Comparison of ENCODE assay signal across 8 mouse cellular contexts in genomic region chr11:120775774-120776469, GRCm38 (mm10). TPM values are rescaled to one million over a fixed set of nuclear protein-coding genes. Genes with fewer than 3 reads are reported as not detected.
A peak's percentile ranks its signal among the peaks of the same experiment; 100 is the strongest.
DNase-seq lines count a peak whose midpoint lies in the region; ATAC-seq and TF ChIP-seq lines count a peak whose summit lies in the region.

No protein-coding gene starts in this region.

- ATAC-seq in embryonic facial prominence, embryonic 12.5 days (ENCODE audit: insufficient number of reproducible peaks, insufficient read depth, low FRiP score, low TSS enrichment): peak; percentile 19; the same call in 1 of the 2 replicates
- ATAC-seq in limb, embryonic 12.5 days (ENCODE audit: insufficient number of reproducible peaks, insufficient read depth, low FRiP score, low TSS enrichment, low read depth): peak; percentile 73
- peak; percentile 82 for ATAC-seq in midbrain, embryonic 15.5 days (replicated peaks)

- H3K9me3 ChIP-seq in embryonic facial prominence, embryonic 12.5 days: no peaks in the 10 kb centered on the region
- no peaks in the 10 kb centered on the region; the same call in 1 of the 2 replicates for H3K9me3 ChIP-seq in limb, embryonic 12.5 days
- H3K9me3 ChIP-seq in midbrain, embryonic 15.5 days: no peaks in the 10 kb centered on the region

- whole genome bisulfite sequencing in embryonic facial prominence, embryonic 12.5 days: 27% methylated on average over 15 of the region's 15 CpGs
- 22% methylated on average over 15 of the region's 15 CpGs for WGBS in heart, adult 2 months
- WGBS in kidney, adult 2 months: 20% methylated on average over 15 of the region's 15 CpGs
- 29% methylated on average over 15 of the region's 15 CpGs for WGBS in limb, embryonic 12.5 days
- 27% methylated on average over 15 of the region's 15 CpGs for WGBS in midbrain, embryonic 15.5 days

- peak; percentile 85 for DNase-seq in 3134 (ENCODE audit: extremely low read depth, insufficient read length, low spot score)
- peak; percentile 98 for DNase-seq in adrenal gland, postnatal 25 days
- DNase-seq in heart, adult 2 months: peak; percentile 90 to 95
- peak; percentile 95 for DNase-seq in kidney, adult 2 months
- DNase-seq in spleen, adult 18-20 months: peak; percentile 80 to 93

- H3K4me2 ChIP-seq in embryonic facial prominence, embryonic 12.5 days (replicated peaks): no peak overlapping the region; the same call in 1 of the 2 replicates
- 0 out of 2 replicates have a peak overlapping the region, but pooled peaks have one; percentile 2 for H3K4me2 ChIP-seq in limb, embryonic 12.5 days
- no peak overlapping the region for H3K4me2 ChIP-seq in midbrain, embryonic 15.5 days

- intact Hi-C loops in heart, adult 2 months (cut with DNase I): loop anchor here (1.0 to 10.0 kb wide), 4 partner anchors 56 to 284 kb away; partner anchors contain the start of gene Slc25a10

- TF ChIP-seq CTCF in heart, adult 2 months (IDR thresholded peaks at IDR 0.05): no peak; the same call in 1 of the 2 replicates
- TF ChIP-seq CTCF in kidney, adult 2 months (conservative IDR thresholded peaks at IDR 0.05; ENCODE audit: insufficient read depth, insufficient read length, low read depth, low read length): peak; percentile 100; the same call in 1 of the 2 replicates

- no peak overlapping the region for H3K4me3 ChIP-seq in embryonic facial prominence, embryonic 12.5 days
- no peak overlapping the region for H3K4me3 ChIP-seq in heart, adult 2 months
- no peak overlapping the region for H3K4me3 ChIP-seq in kidney, adult 2 months (ENCODE audit: insufficient read depth, low read depth, low read length)
- no peak overlapping the region for H3K4me3 ChIP-seq in limb, embryonic 12.5 days (replicated peaks)
- H3K4me3 ChIP-seq in midbrain, embryonic 15.5 days: no peak overlapping the region

- peak; percentile 99 for TF ChIP-seq EP300 in heart, adult 2 months (IDR thresholded peaks at IDR 0.05; ENCODE audit: insufficient read depth, low read depth, low read length)

- no peak for TF ChIP-seq POLR2A in heart, adult 2 months (IDR thresholded peaks at IDR 0.05; ENCODE audit: insufficient read depth, low read depth, low read length)
- TF ChIP-seq POLR2A in kidney, adult 2 months (IDR thresholded peaks at IDR 0.05; ENCODE audit: low read depth, low read length): no peak

- peaks cover 8% of the 10 kb centered on the region; the same call in 1 of the 2 replicates for H3K4me1 ChIP-seq in embryonic facial prominence, embryonic 12.5 days
- H3K4me1 ChIP-seq in heart, adult 2 months (ENCODE audit: control insufficient read depth, insufficient read depth, low read length): no peaks in the 10 kb centered on the region
- H3K4me1 ChIP-seq in kidney, adult 2 months (ENCODE audit: control insufficient read depth, insufficient read depth, low read length): no peaks in the 10 kb centered on the region; the same call in 1 of the 2 replicates
- H3K4me1 ChIP-seq in limb, embryonic 12.5 days (replicated peaks): 0 out of 2 replicates have a peak, but pooled peaks cover 9% of the 10 kb centered on the region
- H3K4me1 ChIP-seq in midbrain, embryonic 15.5 days: 0 out of 2 replicates have a peak, but pooled peaks cover 7% of the 10 kb centered on the region

- peaks cover 6% of the 10 kb centered on the region; the same call in 1 of the 2 replicates for H3K36me3 ChIP-seq in embryonic facial prominence, embryonic 12.5 days
- no peaks in the 10 kb centered on the region for H3K36me3 ChIP-seq in heart, adult 2 months (ENCODE audit: control insufficient read depth, insufficient read depth, low read length)
- H3K36me3 ChIP-seq in kidney, adult 2 months (ENCODE audit: control insufficient read depth, insufficient read depth, low read length): no peaks in the 10 kb centered on the region
- peaks cover 11% of the 10 kb centered on the region; the same call in 1 of the 2 replicates for H3K36me3 ChIP-seq in limb, embryonic 12.5 days
- 0 out of 2 replicates have a peak, but pooled peaks cover 6% of the 10 kb centered on the region for H3K36me3 ChIP-seq in midbrain, embryonic 15.5 days (replicated peaks)

- no peak overlapping the region for H3K9ac ChIP-seq in embryonic facial prominence, embryonic 12.5 days
- H3K9ac ChIP-seq in heart, adult 2 months (ENCODE audit: low read depth, low read length): no peak overlapping the region
- H3K9ac ChIP-seq in limb, embryonic 12.5 days (replicated peaks): no peak overlapping the region
- no peak overlapping the region for H3K9ac ChIP-seq in midbrain, embryonic 15.5 days

- no peaks in the 10 kb centered on the region for H3K79me2 ChIP-seq in heart, adult 2 months (replicated peaks; ENCODE audit: control insufficient read depth, insufficient read depth, low read length)

- no peak overlapping the region for H3K27ac ChIP-seq in embryonic facial prominence, embryonic 12.5 days
- no peak overlapping the region for H3K27ac ChIP-seq in heart, adult 2 months
- no peak overlapping the region for H3K27ac ChIP-seq in kidney, adult 2 months (ENCODE audit: insufficient read depth, low read depth, low read length)
- no peak overlapping the region for H3K27ac ChIP-seq in limb, embryonic 12.5 days
- H3K27ac ChIP-seq in midbrain, embryonic 15.5 days: no peak overlapping the region

- no peaks in the 10 kb centered on the region for H3K27me3 ChIP-seq in embryonic facial prominence, embryonic 12.5 days
- H3K27me3 ChIP-seq in heart, adult 2 months (ENCODE audit: control insufficient read depth, insufficient read depth, low read length): no peaks in the 10 kb centered on the region
- H3K27me3 ChIP-seq in kidney, adult 2 months (replicated peaks; ENCODE audit: control insufficient read depth, insufficient read depth, low read length): no peaks in the 10 kb centered on the region
- no peaks in the 10 kb centered on the region for H3K27me3 ChIP-seq in limb, embryonic 12.5 days
- H3K27me3 ChIP-seq in midbrain, embryonic 15.5 days (replicated peaks): no peaks in the 10 kb centered on the region

RNA-seq across cellular contexts. Expression of gene Rfng, which starts 8.1 kb away (rescaled TPM):
- 21.3 and 23.9 TPM in 2 replicates for total RNA-seq in adrenal gland, postnatal 25 days (2021)
- 47.0 and 47.2 TPM in 2 replicates for polyA plus RNA-seq in embryonic facial prominence, embryonic 12.5 days (2016; fragmentation: Nextera tagmentation; extraction: Ambion mirVana)
- total RNA-seq in heart, adult 2 months (2021): 10 to 100 TPM; 11.9 to 12.5 TPM
- polyA plus RNA-seq in heart, adult 2 months (2012; rRNA removed): 28.6 and 30.0 TPM in 2 replicates
- 69.0 and 80.5 TPM in 2 replicates for polyA plus RNA-seq in kidney, adult 2 months (2012; rRNA removed)
- polyA plus RNA-seq in limb, embryonic 12.5 days (2016; fragmentation: Nextera tagmentation; extraction: Ambion mirVana): 36.2 and 42.1 TPM in 2 replicates
- polyA plus RNA-seq in midbrain, embryonic 15.5 days (2015; fragmentation: Nextera tagmentation; extraction: Ambion mirVana): 137 and 138 TPM in 2 replicates

RNA-seq across cellular contexts. Expression of gene Gps1, which starts 8.2 kb away (rescaled TPM):
- total RNA-seq in adrenal gland, postnatal 25 days (2021): 120 and 131 TPM in 2 replicates
- 243 and 245 TPM in 2 replicates for polyA plus RNA-seq in embryonic facial prominence, embryonic 12.5 days (2016; fragmentation: Nextera tagmentation; extraction: Ambion mirVana)
- total RNA-seq in heart, adult 2 months (2021): 10 to 100 TPM; 54.4 to 55.8 TPM
- 85.9 and 129 TPM in 2 replicates for polyA plus RNA-seq in heart, adult 2 months (2012; rRNA removed)
- 173 and 175 TPM in 2 replicates for polyA plus RNA-seq in kidney, adult 2 months (2012; rRNA removed)
- 233 and 242 TPM in 2 replicates for polyA plus RNA-seq in limb, embryonic 12.5 days (2016; fragmentation: Nextera tagmentation; extraction: Ambion mirVana)
- polyA plus RNA-seq in midbrain, embryonic 15.5 days (2015; fragmentation: Nextera tagmentation; extraction: Ambion mirVana): 296 and 300 TPM in 2 replicates

RNA-seq across cellular contexts. Expression of gene Hmga1b, which starts 13.3 kb away (rescaled TPM):
- 11.4 and 18.7 TPM in 2 replicates for total RNA-seq in adrenal gland, postnatal 25 days (2021)
- polyA plus RNA-seq in embryonic facial prominence, embryonic 12.5 days (2016; fragmentation: Nextera tagmentation; extraction: Ambion mirVana): 4.2 and 5.8 TPM in 2 replicates
- total RNA-seq in heart, adult 2 months (2021): 10 to 100 TPM; 24.5 to 31.4 TPM
- polyA plus RNA-seq in heart, adult 2 months (2012; rRNA removed): 0.57 and 1.4 TPM in 2 replicates
- 0.53 and 0.55 TPM in 2 replicates for polyA plus RNA-seq in kidney, adult 2 months (2012; rRNA removed)
- polyA plus RNA-seq in limb, embryonic 12.5 days (2016; fragmentation: Nextera tagmentation; extraction: Ambion mirVana): 6.4 and 8.4 TPM in 2 replicates
- 1.7 and 2.9 TPM in 2 replicates for polyA plus RNA-seq in midbrain, embryonic 15.5 days (2015; fragmentation: Nextera tagmentation; extraction: Ambion mirVana)

RNA-seq across cellular contexts. Expression of gene Dus1l, which starts 20.3 kb away (rescaled TPM):
- total RNA-seq in adrenal gland, postnatal 25 days (2021): 62.7 and 65.8 TPM in 2 replicates
- polyA plus RNA-seq in embryonic facial prominence, embryonic 12.5 days (2016; fragmentation: Nextera tagmentation; extraction: Ambion mirVana): 66.1 and 70.5 TPM in 2 replicates
- 10 to 100 TPM; 23.3 to 23.5 TPM for total RNA-seq in heart, adult 2 months (2021)
- 20.6 and 26.4 TPM in 2 replicates for polyA plus RNA-seq in heart, adult 2 months (2012; rRNA removed)
- polyA plus RNA-seq in kidney, adult 2 months (2012; rRNA removed): 42.3 and 42.6 TPM in 2 replicates
- polyA plus RNA-seq in limb, embryonic 12.5 days (2016; fragmentation: Nextera tagmentation; extraction: Ambion mirVana): 73.4 and 77.6 TPM in 2 replicates
- 48.2 and 48.5 TPM in 2 replicates for polyA plus RNA-seq in midbrain, embryonic 15.5 days (2015; fragmentation: Nextera tagmentation; extraction: Ambion mirVana)

RNA-seq across cellular contexts. Expression of gene Cbr2, which starts 44.0 kb away (rescaled TPM):
- 1.9 and 3.7 TPM in 2 replicates for total RNA-seq in adrenal gland, postnatal 25 days (2021)
- polyA plus RNA-seq in embryonic facial prominence, embryonic 12.5 days (2016; fragmentation: Nextera tagmentation; extraction: Ambion mirVana): 5.9 and 6.1 TPM in 2 replicates
- total RNA-seq in heart, adult 2 months (2021): 10 to 100 TPM; 17.7 to 19.4 TPM
- polyA plus RNA-seq in heart, adult 2 months (2012; rRNA removed): 42.3 and 379 TPM in 2 replicates
- polyA plus RNA-seq in kidney, adult 2 months (2012; rRNA removed): 31.3 and 45.3 TPM in 2 replicates
- 4.6 and 7.2 TPM in 2 replicates for polyA plus RNA-seq in limb, embryonic 12.5 days (2016; fragmentation: Nextera tagmentation; extraction: Ambion mirVana)
- 1.2 and 2.2 TPM in 2 replicates for polyA plus RNA-seq in midbrain, embryonic 15.5 days (2015; fragmentation: Nextera tagmentation; extraction: Ambion mirVana)

Comparison
In these comparisons a context has a peak if more than half of its experiments do, and no peak if none do; other contexts are left out.
1. ATAC-seq: peak in every context shown above with its lines; median percentile 82 in midbrain, embryonic 15.5 days; 73 in limb, embryonic 12.5 days; 19 in embryonic facial prominence, embryonic 12.5 days.